Mouse (Mus musculus) bone marrow, adult 2 months (tissue): ENCODE results near the gene Lrrc38.

ENCODE experiments used
- CTCF ChIP-seq: fragments of 200-500 bp; IDR thresholded peaks from 2 replicates; pipeline ENCODE4 v1.5.1; 2011; ENCODE audit warnings: low read length, control low read depth; ENCODE audit not compliant: control insufficient read depth, insufficient read depth
- POLR2A ChIP-seq: fragments of 200-500 bp; IDR thresholded peaks from 2 replicates; pipeline ENCODE4 v1.6.1; 2011; ENCODE audit warnings: low read depth, mild to moderate bottlenecking, control low read depth, low read length, borderline replicate concordance; ENCODE audit not compliant: control insufficient read depth

DNA sequence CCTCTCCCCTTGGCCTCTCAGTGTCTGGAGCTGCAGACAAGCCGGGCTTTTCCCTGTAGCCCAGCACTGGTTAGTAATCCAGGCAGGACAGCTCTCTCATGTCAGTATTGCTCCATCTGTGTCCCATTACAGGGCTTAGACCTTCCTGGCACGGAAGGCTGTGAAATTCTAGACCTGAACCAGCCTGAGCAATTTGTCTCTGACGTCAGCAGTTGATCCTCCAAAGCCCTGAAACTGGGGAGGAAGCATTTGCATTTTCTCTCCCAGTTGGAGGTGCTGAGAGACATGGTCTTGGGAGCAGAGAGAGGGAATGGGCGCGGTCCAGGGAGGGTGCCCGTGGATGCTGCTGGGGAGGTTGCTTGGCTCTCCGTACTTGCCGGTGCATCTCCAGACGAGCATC lies 19.0 kb upstream of the Lrrc38 start:
- TF ChIP-seq CTCF (no peak), POLR2A (no peak)
